Mouse (Mus musculus) embryonic fibroblast, embryonic 13.5 days (primary cell): ENCODE results near the gene Sgf29.
A peak's percentile ranks its signal among the peaks of the same experiment; 100 is the strongest.

Experiments used
- CTCF ChIP-seq: IDR thresholded peaks from 2 replicates; pipeline ENCODE4 v1.5.1; 2011; ENCODE audit warnings: mild to moderate bottlenecking, control low read depth, low read length, moderate library complexity, borderline replicate concordance; ENCODE audit not compliant: insufficient read depth
- POLR2A ChIP-seq: IDR thresholded peaks from 2 replicates; pipeline ENCODE4 v1.6.1; 2011; ENCODE audit warnings: low read depth, mild to moderate bottlenecking, control low read depth, low read length, moderate library complexity

DNA sequence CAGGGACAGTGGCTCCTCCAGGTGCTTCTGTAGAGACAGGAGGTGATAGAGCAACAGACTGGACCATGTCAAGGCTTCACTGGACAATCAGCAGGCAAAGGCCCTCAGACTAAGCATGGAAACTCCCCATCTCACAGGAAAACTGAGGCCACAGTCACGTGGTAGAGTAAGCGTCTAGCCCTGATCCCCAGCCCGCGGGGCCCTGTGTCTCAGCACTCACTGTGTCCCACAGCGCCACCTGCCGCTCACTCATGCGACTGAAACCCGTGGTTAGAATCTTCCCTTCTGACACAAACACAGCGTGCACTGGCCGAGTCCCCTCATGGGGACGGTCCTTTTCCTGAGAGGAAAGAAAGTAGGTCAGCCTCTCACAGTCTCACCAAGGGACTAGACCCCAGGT is 52.0 kb downstream of the Sgf29 start:
- TF ChIP-seq POLR2A: no peak
- TF ChIP-seq CTCF: peak; percentile 93
